Comparison of ENCODE assay signal across 8 mouse cellular contexts in genomic region chr5:124528791-124529190, GRCm38 (mm10). TPM values are rescaled to one million over a fixed set of nuclear protein-coding genes. Genes with fewer than 3 reads are reported as not detected.
DNase-seq lines count a peak whose midpoint lies in the region; ATAC-seq and TF ChIP-seq lines count a peak whose summit lies in the region.

No protein-coding gene starts in this region.

- H3K27me3 ChIP-seq in midbrain, postnatal 0 days (ENCODE audit: insufficient read depth, low read length) = no peaks in the 10 kb centered on the region

- H3K4me1 ChIP-seq in midbrain, postnatal 0 days (ENCODE audit: insufficient read depth, low read length) = peaks cover 9% of the 10 kb centered on the region

- no peaks in the 10 kb centered on the region for H3K9me3 ChIP-seq in midbrain, postnatal 0 days (ENCODE audit: low read length)

- DNase-seq in adrenal gland, postnatal 14 days = peak; percentile 22
- no peak for DNase-seq in adrenal gland, adult 2 months
- peak; percentile 57 for DNase-seq in heart, adult 8-10 months (ENCODE audit: low spot score)
- DNase-seq in kidney, postnatal 14 days = peak; percentile 31
- no peak for DNase-seq in midbrain, postnatal 0 days (ENCODE audit: low spot score)
- DNase-seq in left cerebral cortex, adult 8-10 months (ENCODE audit: low spot score in 2 of 2) = no peak
- DNase-seq in adrenal gland, postnatal 36 days = no peak
- DNase-seq in thymus, postnatal 0 days (ENCODE audit: low spot score) = no peak

- no peaks in the 10 kb centered on the region for H3K36me3 ChIP-seq in midbrain, postnatal 0 days (ENCODE audit: insufficient read depth, low read length)

- 0 out of 2 replicates have a peak overlapping the region, but pooled peaks have one; percentile 1 for H3K27ac ChIP-seq in midbrain, postnatal 0 days (ENCODE audit: low read depth, low read length)

- no peak for TF ChIP-seq CTCF in midbrain, postnatal 0 days (IDR thresholded peaks at IDR 0.05)

- ATAC-seq in midbrain, postnatal 0 days (ENCODE audit: low FRiP score) = no peak

- H3K4me3 ChIP-seq in midbrain, postnatal 0 days (ENCODE audit: low read depth, low read length) = no peak overlapping the region

- H3K9ac ChIP-seq in midbrain, postnatal 0 days (replicated peaks; ENCODE audit: low read length, poor library complexity, severe bottlenecking) = 0 out of 2 replicates have a peak overlapping the region, but pooled peaks have one; percentile 0

- H3K4me2 ChIP-seq in midbrain, postnatal 0 days (ENCODE audit: low read depth, low read length, poor library complexity, severe bottlenecking) = peak overlapping the region; percentile 86

- 44% methylated on average over 9 of the region's 9 CpGs for WGBS in midbrain, postnatal 0 days

RNA-seq across cellular contexts. Expression of gene Rilpl1, which starts 2.4 kb away (rescaled TPM):
- total RNA-seq in adrenal gland, postnatal 14 days (2021) = 15.8 and 18.1 TPM in 2 replicates
- total RNA-seq in adrenal gland, adult 2 months (2021) = 10 to 100 TPM; 14.0 to 25.8 TPM
- polyA plus RNA-seq in adrenal gland, adult 2 months (2012; rRNA removed) = 10.2 and 12.3 TPM in 2 replicates
- total RNA-seq in heart, adult 8-10 months (2022) = 100 to 1,000 TPM; 179 to 263 (median 215) TPM
- 14.8 and 14.9 TPM in 2 replicates for total RNA-seq in midbrain, postnatal 0 days (2014; rRNA removed)
- 11.2 and 11.9 TPM in 2 replicates for polyA plus RNA-seq in midbrain, postnatal 0 days (2015; fragmentation: Nextera tagmentation; extraction: Ambion mirVana)
- 10 to 100 TPM; 51.6 to 69.0 (median 61.8) TPM for total RNA-seq in left cerebral cortex, adult 8-10 months (2022)
- 10 to 100 TPM; 16.2 to 17.4 TPM for total RNA-seq in adrenal gland, postnatal 36 days (2021)
- polyA plus RNA-seq in thymus, postnatal 0 days (2015; fragmentation: Nextera tagmentation; extraction: Ambion mirVana) = 4.6 and 4.8 TPM in 2 replicates

RNA-seq across cellular contexts. Expression of gene Tmed2, which starts 11.7 kb away (rescaled TPM):
- 200 and 212 TPM in 2 replicates for total RNA-seq in adrenal gland, postnatal 14 days (2021)
- 100 to 1,000 TPM; 236 to 301 TPM for total RNA-seq in adrenal gland, adult 2 months (2021)
- polyA plus RNA-seq in adrenal gland, adult 2 months (2012; rRNA removed) = 138 and 163 TPM in 2 replicates
- 100 to 1,000 TPM; 164 to 190 (median 179) TPM for total RNA-seq in heart, adult 8-10 months (2022)
- 228 and 273 TPM in 2 replicates for total RNA-seq in midbrain, postnatal 0 days (2014; rRNA removed)
- 313 and 326 TPM in 2 replicates for polyA plus RNA-seq in midbrain, postnatal 0 days (2015; fragmentation: Nextera tagmentation; extraction: Ambion mirVana)
- total RNA-seq in left cerebral cortex, adult 8-10 months (2022) = 100 to 1,000 TPM; 104 to 114 (median 110) TPM
- total RNA-seq in adrenal gland, postnatal 36 days (2021) = 100 to 1,000 TPM; 226 to 241 TPM
- polyA plus RNA-seq in thymus, postnatal 0 days (2015; fragmentation: Nextera tagmentation; extraction: Ambion mirVana) = 489 and 490 TPM in 2 replicates

RNA-seq across cellular contexts. Expression of gene Ddx55, which starts 23.9 kb away (rescaled TPM):
- 12.0 and 16.3 TPM in 2 replicates for total RNA-seq in adrenal gland, postnatal 14 days (2021)
- 10 to 100 TPM; 12.4 to 13.4 TPM for total RNA-seq in adrenal gland, adult 2 months (2021)
- polyA plus RNA-seq in adrenal gland, adult 2 months (2012; rRNA removed) = 12.7 and 15.5 TPM in 2 replicates
- 1 to 10 TPM; 4.2 to 6.6 (median 5.5) TPM for total RNA-seq in heart, adult 8-10 months (2022)
- 14.9 and 20.5 TPM in 2 replicates for total RNA-seq in midbrain, postnatal 0 days (2014; rRNA removed)
- 21.9 and 26.9 TPM in 2 replicates for polyA plus RNA-seq in midbrain, postnatal 0 days (2015; fragmentation: Nextera tagmentation; extraction: Ambion mirVana)
- total RNA-seq in left cerebral cortex, adult 8-10 months (2022) = 10 to 100 TPM; 24.9 to 28.0 (median 27.0) TPM
- 10 to 100 TPM; 11.8 to 13.2 TPM for total RNA-seq in adrenal gland, postnatal 36 days (2021)
- polyA plus RNA-seq in thymus, postnatal 0 days (2015; fragmentation: Nextera tagmentation; extraction: Ambion mirVana) = 16.5 and 19.7 TPM in 2 replicates

RNA-seq across cellular contexts. Expression of gene Snrnp35, which starts 45.9 kb away (rescaled TPM):
- total RNA-seq in adrenal gland, postnatal 14 days (2021) = 13.4 and 18.4 TPM in 2 replicates
- 10 to 100 TPM; 19.0 to 25.7 TPM for total RNA-seq in adrenal gland, adult 2 months (2021)
- 1.4 and 1.8 TPM in 2 replicates for polyA plus RNA-seq in adrenal gland, adult 2 months (2012; rRNA removed)
- total RNA-seq in heart, adult 8-10 months (2022) = 10 to 100 TPM; 12.9 to 19.0 (median 14.6) TPM
- total RNA-seq in midbrain, postnatal 0 days (2014; rRNA removed) = 5.2 and 10.7 TPM in 2 replicates
- 10.1 and 13.0 TPM in 2 replicates for polyA plus RNA-seq in midbrain, postnatal 0 days (2015; fragmentation: Nextera tagmentation; extraction: Ambion mirVana)
- total RNA-seq in left cerebral cortex, adult 8-10 months (2022) = 10 to 100 TPM; 19.0 to 29.8 (median 23.9) TPM
- 10 to 100 TPM; 19.4 to 20.5 TPM for total RNA-seq in adrenal gland, postnatal 36 days (2021)
- 17.5 and 17.8 TPM in 2 replicates for polyA plus RNA-seq in thymus, postnatal 0 days (2015; fragmentation: Nextera tagmentation; extraction: Ambion mirVana)

RNA-seq across cellular contexts. Expression of gene Eif2b1, which starts 50.1 kb away (rescaled TPM):
- 42.9 and 51.2 TPM in 2 replicates for total RNA-seq in adrenal gland, postnatal 14 days (2021)
- 10 to 100 TPM; 37.7 to 41.3 TPM for total RNA-seq in adrenal gland, adult 2 months (2021)
- 11.3 and 12.7 TPM in 2 replicates for polyA plus RNA-seq in adrenal gland, adult 2 months (2012; rRNA removed)
- total RNA-seq in heart, adult 8-10 months (2022) = 10 to 100 TPM; 22.3 to 29.9 (median 28.5) TPM
- total RNA-seq in midbrain, postnatal 0 days (2014; rRNA removed) = 38.4 and 40.2 TPM in 2 replicates
- polyA plus RNA-seq in midbrain, postnatal 0 days (2015; fragmentation: Nextera tagmentation; extraction: Ambion mirVana) = 55.2 and 61.9 TPM in 2 replicates
- total RNA-seq in left cerebral cortex, adult 8-10 months (2022) = 10 to 100 TPM; 30.2 to 38.8 (median 32.8) TPM
- total RNA-seq in adrenal gland, postnatal 36 days (2021) = 10 to 100 TPM; 43.6 to 55.3 TPM
- polyA plus RNA-seq in thymus, postnatal 0 days (2015; fragmentation: Nextera tagmentation; extraction: Ambion mirVana) = 69.5 and 71.1 TPM in 2 replicates

Comparison
In these comparisons a context has a peak if more than half of its experiments do, and no peak if none do; other contexts are left out.
1. DNase-seq: peak in adrenal gland, postnatal 14 days (single experiment), heart, adult 8-10 months (single experiment) and kidney, postnatal 14 days (single experiment); none in adrenal gland, adult 2 months (single experiment), midbrain, postnatal 0 days (single experiment), left cerebral cortex, adult 8-10 months (0 of 2), adrenal gland, postnatal 36 days (0 of 2) and thymus, postnatal 0 days (single experiment).